Mouse (Mus musculus): ENCODE measurements at regions not wholly inside any gene's neighbourhood (a gene's known extent, or its start where the extent isn't known, plus 50 kb on each side); places are given as distances from the start of the nearest gene placed in this dataset.
"Not testable (repeated sequence)": the region's sequence is repeated elsewhere in the genome, so short reads cannot be mapped to it uniquely, and the experiment has no call there.

- no peak overlapping the region for H3K4me3 ChIP-seq
- H3K9ac ChIP-seq: no peak overlapping the region
Observed at GRCm38 (mm10) chr6:53208474-53208873, 78.6 kb upstream of the Creb5 start.

GRCm38 (mm10) chr6:53207781-53208180, 79.3 kb upstream of the Creb5 start:
- H3K36me3 ChIP-seq: no peaks in the 10 kb centered on the region
- ATAC-seq (replicated peaks; ENCODE audit: insufficient number of reproducible peaks, insufficient read depth, low FRiP score, low read depth): no peak
- 73% methylated on average over 5 of the region's 5 CpGs for WGBS

More at GRCm38 (mm10) chr6:53208474-53208873, 78.6 kb upstream of the Creb5 start:
- Histone ChIP-seq H3K36me3 (no peaks in the 10 kb centered on the region), H3K27ac (no peak overlapping the region), H3K9me3 (replicated peaks) (no peaks in the 10 kb centered on the region), H3K27me3 (no peaks in the 10 kb centered on the region), H3K4me1 (replicated peaks) (peaks cover 7% of the 10 kb centered on the region; the same call in 1 of the 2 replicates), H3K4me2 (no peak overlapping the region)
- WGBS: 61% methylated on average over 3 of the region's 3 CpGs
- no peak for ATAC-seq (replicated peaks; ENCODE audit: insufficient number of reproducible peaks, insufficient read depth, low FRiP score, low read depth)

GRCm38 (mm10) chr6:53207361-53207760, 79.7 kb upstream of the Creb5 start:
- peaks cover 8% of the 10 kb centered on the region; the same call in 1 of the 2 replicates for H3K4me1 ChIP-seq (replicated peaks)
- H3K9ac ChIP-seq: no peak overlapping the region
- WGBS: 58% methylated on average over 2 of the region's 2 CpGs
- H3K9me3 ChIP-seq (replicated peaks): no peaks in the 10 kb centered on the region
- ATAC-seq (replicated peaks; ENCODE audit: insufficient number of reproducible peaks, insufficient read depth, low FRiP score, low read depth): no peak
- no peak overlapping the region for H3K27ac ChIP-seq
- no peak overlapping the region for H3K4me3 ChIP-seq
- H3K27me3 ChIP-seq: no peaks in the 10 kb centered on the region
- H3K4me2 ChIP-seq: no peak overlapping the region
- no peaks in the 10 kb centered on the region for H3K36me3 ChIP-seq

More at GRCm38 (mm10) chr6:53207781-53208180, 79.3 kb upstream of the Creb5 start:
- no peak overlapping the region for H3K4me2 ChIP-seq
- H3K27me3 ChIP-seq: no peaks in the 10 kb centered on the region
- H3K4me1 ChIP-seq (replicated peaks): peaks cover 7% of the 10 kb centered on the region; the same call in 1 of the 2 replicates
- H3K27ac ChIP-seq: no peak overlapping the region
- H3K9ac ChIP-seq: no peak overlapping the region
- H3K4me3 ChIP-seq: no peak overlapping the region
- no peaks in the 10 kb centered on the region for H3K9me3 ChIP-seq (replicated peaks)

- H3K9ac ChIP-seq: no peak overlapping the region
- H3K4me3 ChIP-seq: no peak overlapping the region
- no peaks in the 10 kb centered on the region for H3K27me3 ChIP-seq
- H3K36me3 ChIP-seq: no peaks in the 10 kb centered on the region
- no peaks in the 10 kb centered on the region for H3K9me3 ChIP-seq (replicated peaks)
- ATAC-seq (replicated peaks; ENCODE audit: insufficient number of reproducible peaks, insufficient read depth, low FRiP score, low read depth): no peak
- H3K4me1 ChIP-seq (replicated peaks): peaks cover 19% of the 10 kb centered on the region
- WGBS: 22% methylated on average over 10 of the region's 10 CpGs
- H3K27ac ChIP-seq: no peak overlapping the region; the same call in 1 of the 2 replicates
- H3K4me2 ChIP-seq: no peak overlapping the region
Observed at GRCm38 (mm10) chr6:53201281-53201956, 85.7 kb upstream of the Creb5 start.

- Histone ChIP-seq H3K9ac (no peak overlapping the region), H3K27ac (no peak overlapping the region), H3K27me3 (no peaks in the 10 kb centered on the region), H3K4me2 (no peak overlapping the region), H3K36me3 (no peaks in the 10 kb centered on the region), H3K4me3 (no peak overlapping the region), H3K9me3 (replicated peaks) (no peaks in the 10 kb centered on the region), H3K4me1 (replicated peaks) (peaks cover 19% of the 10 kb centered on the region)
- WGBS: 84% methylated on average over 2 of the region's 2 CpGs
- no peak for ATAC-seq (replicated peaks; ENCODE audit: insufficient number of reproducible peaks, insufficient read depth, low FRiP score, low read depth)
Observed at GRCm38 (mm10) chr6:53199474-53199873, 87.6 kb upstream of the Creb5 start.

- H3K27me3 ChIP-seq; H3K9me3 ChIP-seq (replicated peaks); H3K9ac ChIP-seq; H3K4me2 ChIP-seq; H3K36me3 ChIP-seq; ATAC-seq (replicated peaks; ENCODE audit: insufficient number of reproducible peaks, insufficient read depth, low FRiP score, low read depth); H3K4me3 ChIP-seq; H3K27ac ChIP-seq; H3K4me1 ChIP-seq (replicated peaks): not testable (repeated sequence)
- WGBS: 87% methylated on average over 17 of the region's 17 CpGs
Observed at GRCm38 (mm10) chr6:53182131-53182530, 104.9 kb upstream of the Creb5 start.

- H3K4me2 ChIP-seq: peak overlapping the region; percentile 58
- H3K27me3 ChIP-seq: no peaks in the 10 kb centered on the region
- no peaks in the 10 kb centered on the region for H3K36me3 ChIP-seq
- peak overlapping the region; percentile 21; the same call in 1 of the 2 replicates for H3K9ac ChIP-seq
- H3K27ac ChIP-seq: no peak overlapping the region
- peak overlapping the region; percentile 41 for H3K4me3 ChIP-seq
- no peaks in the 10 kb centered on the region for H3K9me3 ChIP-seq (replicated peaks)
- peaks cover 4% of the 10 kb centered on the region for H3K4me1 ChIP-seq (replicated peaks)
- WGBS: 9% methylated on average over 10 of the region's 10 CpGs
- no peak for ATAC-seq (replicated peaks; ENCODE audit: insufficient number of reproducible peaks, insufficient read depth, low FRiP score, low read depth)
Observed at GRCm38 (mm10) chr6:53164423-53164841, 96.0 kb upstream of the Jazf1 start.

GRCm38 (mm10) chr6:53163091-53163490, 94.7 kb upstream of the Jazf1 start:
- no peak overlapping the region for H3K27ac ChIP-seq
- H3K36me3 ChIP-seq: no peaks in the 10 kb centered on the region
- no peak overlapping the region for H3K4me3 ChIP-seq
- H3K27me3 ChIP-seq: no peaks in the 10 kb centered on the region
- no peak overlapping the region for H3K4me2 ChIP-seq
- H3K4me1 ChIP-seq (replicated peaks): peaks cover 4% of the 10 kb centered on the region
- ATAC-seq (replicated peaks; ENCODE audit: insufficient number of reproducible peaks, insufficient read depth, low FRiP score, low read depth): no peak
- no peaks in the 10 kb centered on the region for H3K9me3 ChIP-seq (replicated peaks)
- H3K9ac ChIP-seq: no peak overlapping the region
- 80% methylated on average over 7 of the region's 7 CpGs for WGBS

GRCm38 (mm10) chr6:53161627-53162026, 93.2 kb upstream of the Jazf1 start:
- Histone ChIP-seq H3K27me3 (no peaks in the 10 kb centered on the region), H3K4me2 (no peak overlapping the region), H3K27ac (no peak overlapping the region), H3K9ac (no peak overlapping the region), H3K4me3 (no peak overlapping the region), H3K9me3 (replicated peaks) (no peaks in the 10 kb centered on the region), H3K36me3 (no peaks in the 10 kb centered on the region), H3K4me1 (replicated peaks) (peaks cover 4% of the 10 kb centered on the region)
- WGBS: 62% methylated on average over 2 of the region's 2 CpGs
- no peak for ATAC-seq (replicated peaks; ENCODE audit: insufficient number of reproducible peaks, insufficient read depth, low FRiP score, low read depth)

- no peak overlapping the region for H3K27ac ChIP-seq
- ATAC-seq (replicated peaks; ENCODE audit: insufficient number of reproducible peaks, insufficient read depth, low FRiP score, low read depth): no peak
- H3K4me3 ChIP-seq: no peak overlapping the region
- no peaks in the 10 kb centered on the region for H3K9me3 ChIP-seq (replicated peaks)
- H3K36me3 ChIP-seq: no peaks in the 10 kb centered on the region
- no peak overlapping the region for H3K9ac ChIP-seq
- H3K4me2 ChIP-seq: no peak overlapping the region
- no peaks in the 10 kb centered on the region for H3K27me3 ChIP-seq
- H3K4me1 ChIP-seq (replicated peaks): no peaks in the 10 kb centered on the region
- WGBS: 47% methylated on average over 4 of the region's 4 CpGs
Observed at GRCm38 (mm10) chr6:53154621-53155020, 86.2 kb upstream of the Jazf1 start.

- Histone ChIP-seq H3K27me3 (no peaks in the 10 kb centered on the region), H3K4me1 (replicated peaks) (0 out of 2 replicates have a peak, but pooled peaks cover 2% of the 10 kb centered on the region), H3K4me2 (no peak overlapping the region), H3K9ac (no peak overlapping the region), H3K9me3 (replicated peaks) (no peaks in the 10 kb centered on the region), H3K27ac (no peak overlapping the region), H3K36me3 (no peaks in the 10 kb centered on the region), H3K4me3 (no peak overlapping the region)
- 43% methylated on average over 5 of the region's 5 CpGs for WGBS
- ATAC-seq (replicated peaks; ENCODE audit: insufficient number of reproducible peaks, insufficient read depth, low FRiP score, low read depth): no peak
Observed at GRCm38 (mm10) chr6:53147478-53147877, 79.0 kb upstream of the Jazf1 start.
